Mouse (Mus musculus) right cerebral cortex, postnatal 36 days (tissue): ENCODE measurements at regions not wholly inside any gene's neighbourhood (a gene's known extent, or its start where the extent isn't known, plus 50 kb on each side); places are given as distances from the start of the nearest gene placed in this dataset.

Experiments used
- DNase-seq, 2 experiments: peaks; one replicate each; pipeline ENCODE4 v3.0.0; 2022; ENCODE audit warnings: low spot score in 2 of 2, mixed read lengths in 1 of 2

GRCm38 (mm10) chr17:83967007-83967406 is 119.2 kb upstream of the Haao start:
- no peak for DNase-seq

- no peak for DNase-seq
Measured at GRCm38 (mm10) chr17:83964454-83965211, 116.9 kb upstream of the Haao start.

- no peak for DNase-seq
Measured at GRCm38 (mm10) chr17:83963561-83963960, 115.8 kb upstream of the Haao start.

DNA sequence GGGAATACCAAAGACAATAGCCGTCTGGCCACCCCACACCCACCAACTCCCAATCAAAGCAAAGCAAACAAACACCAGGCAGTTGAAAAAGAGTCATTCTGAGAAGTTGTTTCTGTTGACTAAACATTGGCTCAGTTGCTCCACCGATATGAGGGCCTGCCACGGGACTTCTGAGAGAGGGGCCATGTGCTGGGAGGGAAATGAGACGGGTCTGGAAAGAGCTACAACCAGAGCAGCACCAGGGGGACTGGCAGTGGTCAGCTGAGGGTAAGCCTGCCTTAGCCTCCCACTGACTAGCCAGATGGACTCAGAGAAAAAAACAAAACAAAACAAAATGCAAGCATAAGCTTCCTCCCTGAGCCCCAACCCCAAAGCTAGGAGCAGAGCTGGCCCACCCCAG is 115.1 kb upstream of the Haao start:
- no peak for DNase-seq

GRCm38 (mm10) chr17:83962126-83962525 is 114.4 kb upstream of the Haao start:
- no peak for DNase-seq

GRCm38 (mm10) chr17:83960821-83961220 is 113.1 kb upstream of the Haao start:
- DNase-seq = no peak

DNA sequence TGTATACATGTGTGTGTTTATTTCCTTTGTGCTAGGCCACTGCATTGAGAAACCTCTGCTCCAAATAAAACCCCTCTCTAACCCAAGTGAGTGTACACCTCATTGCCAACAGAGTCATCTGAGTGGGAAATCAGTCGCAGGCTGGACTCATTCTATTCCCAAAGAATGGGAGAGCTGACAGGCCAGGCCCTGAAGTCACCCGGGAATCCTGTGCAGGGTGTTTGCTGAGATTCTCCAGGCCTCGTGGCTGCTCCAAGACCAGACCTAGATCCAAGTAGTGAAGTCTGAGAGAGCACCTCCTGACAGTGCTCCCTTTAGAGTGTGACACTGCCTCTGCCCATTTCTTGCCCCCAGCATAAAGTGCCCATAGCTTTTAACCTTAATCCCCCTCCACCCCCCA is 112.4 kb upstream of the Haao start:
- DNase-seq = no peak

DNA sequence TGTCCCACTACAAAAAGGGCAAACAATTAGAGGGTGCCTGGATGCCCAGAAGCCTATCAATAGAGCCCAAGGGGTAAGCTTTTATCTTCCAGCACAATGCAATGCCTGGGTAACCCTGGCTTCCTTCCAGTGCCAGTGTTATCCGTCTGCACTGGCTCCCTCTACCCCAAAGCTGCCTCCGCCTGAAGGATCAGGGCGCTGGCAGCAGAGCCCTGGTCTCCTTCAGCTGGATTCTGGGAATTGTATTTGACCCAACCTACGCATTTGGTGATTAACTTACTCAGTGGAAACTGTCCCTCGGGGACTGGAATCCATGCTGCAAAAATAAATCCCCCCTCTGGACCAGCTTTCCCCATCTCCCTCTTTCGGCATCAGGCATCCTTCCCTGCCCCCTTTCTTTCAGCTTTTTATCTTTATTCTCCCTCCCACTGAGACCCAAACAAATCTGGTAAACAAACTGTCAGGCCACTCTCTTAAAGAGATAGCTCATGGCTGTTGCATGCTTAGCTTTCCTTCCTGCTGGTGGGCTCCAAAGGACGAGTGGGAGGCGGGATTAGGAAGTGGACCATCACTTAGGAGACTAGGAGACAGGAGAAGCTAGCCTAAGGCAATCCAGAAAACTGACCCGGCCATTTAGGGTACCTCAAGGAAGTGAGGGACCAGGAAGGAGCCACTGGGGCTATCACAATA is 111.5 kb upstream of the Haao start:
- no peak for DNase-seq

DNA sequence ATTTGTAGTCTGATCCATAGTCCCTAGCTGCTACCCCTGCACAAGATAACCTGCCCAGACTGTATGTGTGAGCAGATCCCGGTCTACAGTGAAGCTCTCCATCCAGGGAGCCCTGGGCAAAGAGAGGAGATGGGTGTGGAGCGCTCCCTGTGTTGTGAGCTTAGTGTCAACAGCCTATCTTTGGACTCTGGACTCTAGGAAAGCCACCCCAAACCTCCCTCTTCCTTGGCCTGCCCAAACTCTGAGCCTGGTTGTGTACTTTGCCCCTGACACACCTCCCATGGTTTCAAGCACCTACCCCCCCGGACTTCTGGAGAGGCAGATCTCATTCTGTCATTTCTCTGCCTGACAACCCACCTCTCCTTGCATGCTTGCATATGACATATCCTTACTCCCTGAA is 110.9 kb upstream of the Haao start:
- no peak for DNase-seq

DNA sequence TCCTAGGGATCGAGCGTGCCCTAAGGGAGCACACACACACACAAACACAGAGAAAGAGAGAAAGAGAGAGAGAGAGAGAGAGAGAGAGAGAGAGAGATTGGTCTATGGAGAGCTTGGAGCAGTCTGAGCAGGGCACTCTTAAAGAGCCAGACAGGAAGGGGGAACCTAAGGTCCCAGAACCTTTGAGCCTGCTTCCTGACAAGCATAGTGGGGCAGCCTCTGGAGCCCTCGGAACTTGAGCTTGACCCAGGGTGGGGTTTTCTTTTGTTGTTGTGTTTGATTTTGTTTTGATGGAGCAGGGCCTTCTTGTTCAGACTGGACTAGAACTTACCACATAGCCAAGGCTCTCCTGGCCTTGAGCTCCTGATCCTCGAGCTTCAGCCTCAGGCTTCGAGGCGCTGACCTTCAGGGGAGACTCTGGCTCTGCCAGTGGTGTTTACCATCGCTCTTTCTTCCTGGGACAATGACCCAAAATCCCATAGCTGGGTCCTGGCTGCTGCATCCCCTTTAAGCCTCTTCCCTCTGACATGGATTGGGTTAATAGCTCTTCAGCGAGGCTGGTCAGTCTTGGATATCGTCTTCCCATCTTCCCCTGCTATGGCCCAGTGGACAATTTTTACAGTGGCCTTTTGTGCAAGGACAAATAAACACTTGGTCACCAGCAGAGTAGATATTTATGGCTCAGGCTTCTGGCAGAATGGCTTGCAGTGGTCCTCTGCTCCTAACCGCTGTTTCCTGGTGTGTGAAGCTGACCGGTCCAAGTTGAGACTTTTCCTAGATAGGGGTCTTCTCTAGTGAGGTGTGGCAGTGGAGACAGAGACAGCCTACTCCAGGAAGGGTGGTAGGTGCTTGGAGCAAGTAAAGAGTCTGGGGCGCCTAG is 110.1 kb upstream of the Haao start:
- no peak for DNase-seq

GRCm38 (mm10) chr17:83956821-83957565 is 109.2 kb upstream of the Haao start:
- no peak for DNase-seq

GRCm38 (mm10) chr17:83955978-83956377 is 108.2 kb upstream of the Haao start:
- no peak for DNase-seq

GRCm38 (mm10) chr17:83955058-83955697 is 107.4 kb upstream of the Haao start:
- no peak for DNase-seq

- DNase-seq = peak; percentile 56 to 75
Measured at GRCm38 (mm10) chr17:83954291-83955057, 106.7 kb upstream of the Haao start.

DNA sequence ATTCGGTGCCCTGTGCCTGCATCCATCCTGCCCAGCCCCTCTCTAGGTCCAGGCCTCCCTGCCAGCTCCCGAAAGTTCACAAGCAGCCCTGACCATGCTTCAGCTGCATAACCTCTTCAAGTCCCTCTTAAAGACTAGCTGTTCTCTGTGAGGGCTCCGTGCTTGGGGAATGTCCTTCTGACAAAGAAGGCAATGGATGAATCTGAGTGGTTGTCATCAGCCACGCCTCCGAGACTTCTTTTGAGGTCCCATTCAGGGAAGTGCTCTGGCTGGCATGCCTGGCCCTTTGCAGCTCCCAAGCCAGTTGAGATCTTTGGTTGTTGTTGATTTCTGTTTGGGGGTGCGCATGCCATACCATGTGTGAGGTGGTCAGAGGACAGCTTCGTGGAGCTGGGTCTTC is 105.9 kb upstream of the Haao start:
- DNase-seq = no peak

DNA sequence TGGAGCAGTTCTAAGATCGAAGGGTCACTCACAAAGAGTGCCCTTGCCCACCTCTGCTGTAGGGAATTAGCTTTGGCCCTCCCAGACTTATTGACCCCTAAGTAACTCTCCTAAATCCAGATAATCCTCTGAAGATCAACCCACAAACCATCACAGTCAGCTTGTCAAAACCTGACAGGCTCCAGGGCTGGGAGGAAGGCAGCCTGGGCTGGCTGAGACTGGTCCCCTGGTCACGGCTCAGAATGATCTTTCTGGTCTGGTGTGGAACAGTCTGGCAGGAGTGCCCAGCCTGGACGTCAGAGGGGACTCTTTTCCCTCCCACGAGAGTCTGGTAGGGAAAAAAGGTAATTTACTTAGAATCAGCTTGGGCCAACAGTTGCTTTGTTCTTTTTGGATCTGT is 99.0 kb upstream of the Haao start:
- no peak for DNase-seq

GRCm38 (mm10) chr17:83939344-83939743 is 91.6 kb upstream of the Haao start:
- no peak for DNase-seq

GRCm38 (mm10) chr17:83938671-83939244 is 91.0 kb upstream of the Haao start:
- DNase-seq = peak; percentile 36 to 42

GRCm38 (mm10) chr17:83937576-83937975 is 89.8 kb upstream of the Haao start:
- DNase-seq = peak in 1 of 2 experiments; percentile 42

DNA sequence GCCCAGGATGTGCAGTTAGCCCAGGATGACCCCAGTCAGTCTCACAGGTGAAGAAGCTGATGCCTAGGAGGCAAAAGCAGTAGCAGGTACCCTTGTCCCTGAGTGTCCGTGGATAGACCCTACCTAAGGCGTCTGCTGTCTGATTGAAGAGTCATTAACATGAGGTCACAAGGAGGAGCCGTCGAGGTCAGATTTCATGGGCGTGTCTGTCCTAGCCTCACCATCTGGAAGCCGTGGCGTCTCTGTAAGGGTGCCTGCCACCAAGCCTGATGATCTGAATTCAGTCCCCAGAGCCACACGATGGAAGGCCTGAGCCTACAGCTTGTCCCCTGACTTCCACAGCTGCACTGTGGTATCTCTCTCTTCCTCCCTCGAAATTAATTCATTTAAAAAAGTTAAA is 88.9 kb upstream of the Haao start:
- no peak for DNase-seq
